Mouse (Mus musculus) Muller cell, postnatal 12 days (primary cell): ENCODE results near the gene Thada.
"Not testable (repeated sequence)": the region's sequence is repeated elsewhere in the genome, so short reads cannot be mapped to it uniquely, and the experiment has no call there.

ENCODE experiments used
- DNase-seq: peaks from one replicate; pipeline ENCODE4 v3.0.0-alpha.2; 2015; ENCODE audit errors: inconsistent ontology term

Gene Thada

DNA sequence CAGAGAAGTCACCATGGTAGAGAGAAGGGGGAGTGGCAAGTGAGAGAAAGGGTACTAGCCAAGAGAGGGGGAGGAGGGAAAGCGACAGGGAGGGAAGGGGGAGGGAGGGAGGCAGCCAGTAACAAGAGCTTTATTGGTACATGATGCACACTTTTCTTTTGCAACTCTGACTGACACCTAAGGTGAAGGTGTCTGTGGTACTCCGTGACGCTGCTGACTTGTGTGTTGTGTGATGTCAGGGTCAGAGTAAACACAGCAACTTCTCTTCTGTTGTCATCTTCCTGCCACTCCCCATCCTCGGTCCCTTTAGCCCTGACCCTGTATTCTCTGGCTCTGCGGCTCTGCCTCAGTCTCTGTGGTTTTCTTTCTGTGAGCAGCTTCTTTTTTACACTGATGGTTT is 239.8 kb downstream of the Thada start:
- no peak for DNase-seq

DNA sequence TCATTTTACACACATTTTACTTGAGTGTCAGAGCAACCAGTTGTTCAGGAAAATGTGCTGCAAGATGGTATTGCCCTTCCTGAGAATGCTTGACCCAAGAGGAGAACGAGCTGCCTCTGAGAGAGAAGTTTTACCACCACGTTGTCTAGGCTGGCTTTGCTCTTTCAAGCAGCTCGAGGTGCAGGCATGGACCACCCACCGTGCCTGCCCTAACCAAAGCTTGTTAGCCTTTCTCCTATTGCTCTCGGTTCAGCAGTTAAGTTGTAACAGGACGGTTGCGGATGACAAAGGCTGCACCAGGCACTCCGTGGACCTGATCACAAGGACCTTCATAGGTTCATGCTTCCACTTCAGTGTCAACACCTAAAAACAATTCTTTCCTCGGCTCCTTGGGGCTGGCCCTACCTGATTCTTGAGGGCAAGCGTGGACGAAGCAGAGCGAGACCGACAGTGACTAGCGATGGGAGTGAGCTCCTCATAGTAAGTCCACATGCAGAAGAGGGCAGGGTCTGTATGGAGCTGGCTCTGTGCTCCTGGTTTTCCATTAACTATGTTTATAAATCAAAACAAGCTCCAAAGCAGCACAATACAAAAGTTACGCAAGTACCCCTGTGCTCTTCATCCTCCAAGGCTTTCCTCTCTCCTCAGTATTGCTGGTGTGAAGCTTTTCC is 241.7 kb downstream of the Thada start:
- DNase-seq = no peak

DNA sequence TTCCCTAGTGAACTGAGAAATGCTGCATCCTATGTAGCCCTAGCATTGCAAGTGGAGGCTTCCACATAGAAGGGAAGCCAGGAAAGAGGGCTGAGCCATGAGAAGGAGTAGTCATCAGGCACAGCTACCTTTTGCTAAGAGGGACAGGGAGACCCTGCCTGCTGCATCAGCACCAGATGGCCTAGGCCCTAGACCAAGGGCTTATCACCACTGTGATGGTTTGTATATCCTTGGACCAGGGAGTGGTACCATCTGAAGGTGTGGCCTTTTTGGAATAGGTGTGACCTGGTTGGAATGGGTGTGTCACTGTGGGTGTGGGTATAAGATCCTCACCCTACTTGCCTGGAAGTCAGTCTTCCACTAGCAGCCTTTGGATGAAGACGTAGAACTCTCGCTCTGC is 247.2 kb downstream of the Thada start:
- DNase-seq = not testable (repeated sequence)

DNA sequence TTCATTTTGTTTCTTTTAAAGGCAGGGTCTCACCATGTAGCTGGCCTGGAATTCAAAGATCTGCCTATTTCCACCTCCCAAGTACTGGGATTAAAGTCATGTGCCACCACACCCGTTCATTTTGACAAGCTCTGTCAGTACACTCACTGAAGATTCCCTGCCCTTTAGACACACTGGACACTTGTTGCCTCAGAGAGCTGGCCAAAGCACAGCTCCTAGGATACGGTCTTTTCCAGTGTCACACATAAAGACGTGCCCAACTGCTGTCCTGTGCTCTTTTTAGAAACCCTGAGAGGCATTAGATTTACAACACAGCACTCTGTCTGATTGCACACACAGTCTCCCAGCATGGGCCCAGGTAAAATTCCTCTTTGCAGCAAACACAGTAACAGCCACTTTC is 248.3 kb downstream of the Thada start:
- no peak for DNase-seq

DNA sequence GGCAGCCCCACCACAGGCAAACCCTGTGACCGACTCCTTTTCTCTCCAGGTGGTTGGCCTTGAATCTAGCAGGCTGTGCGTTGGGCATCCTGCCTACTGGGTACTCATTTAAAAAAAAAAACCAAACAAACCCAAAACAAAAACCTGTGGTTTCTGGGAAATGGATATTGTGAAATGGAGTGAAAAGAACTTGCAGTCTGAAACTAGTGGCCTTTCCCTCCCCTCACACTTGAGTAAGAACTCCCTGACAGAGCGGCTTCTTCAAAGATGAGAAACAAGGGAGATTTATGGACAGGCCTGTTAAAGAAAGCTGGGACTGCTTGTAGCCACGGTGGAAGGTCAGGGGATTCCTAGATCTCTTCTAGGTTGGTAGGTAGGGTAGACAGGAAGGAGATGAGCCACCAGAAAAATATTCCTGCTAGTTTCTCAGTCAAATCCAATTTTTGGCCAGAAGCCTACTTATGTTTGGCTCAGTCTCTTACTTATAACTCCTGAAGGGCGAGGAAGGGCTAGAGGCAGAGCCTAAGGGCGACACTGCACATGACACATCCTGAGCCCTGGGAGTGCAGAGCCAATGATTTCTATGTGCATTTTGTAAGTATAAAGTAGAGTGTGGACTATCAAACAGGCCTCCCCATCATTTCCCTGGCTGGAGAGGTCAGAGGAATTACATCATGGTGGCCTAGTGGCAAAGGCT is 250.6 kb downstream of the Thada start:
- DNase-seq = peak; percentile 66

DNA sequence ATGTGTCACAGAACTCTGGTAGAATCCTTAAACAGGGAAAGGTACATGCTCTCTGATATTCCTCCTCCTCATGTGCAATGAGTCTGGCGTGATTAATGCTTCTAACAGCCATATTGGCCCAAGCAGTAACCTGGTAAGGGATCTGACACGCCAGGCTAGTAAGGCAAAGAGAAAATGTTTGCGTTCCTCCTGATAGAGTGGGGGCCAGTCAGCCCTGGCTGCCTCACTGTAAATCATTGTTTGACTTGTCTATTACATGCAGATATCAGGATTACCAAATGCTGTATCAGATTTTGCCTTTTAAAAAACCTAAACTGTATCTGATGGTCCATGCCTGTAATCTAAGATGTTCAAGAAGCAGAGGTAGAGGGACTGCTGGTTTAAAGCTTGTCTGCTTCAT is 252.5 kb downstream of the Thada start:
- no peak for DNase-seq

DNA sequence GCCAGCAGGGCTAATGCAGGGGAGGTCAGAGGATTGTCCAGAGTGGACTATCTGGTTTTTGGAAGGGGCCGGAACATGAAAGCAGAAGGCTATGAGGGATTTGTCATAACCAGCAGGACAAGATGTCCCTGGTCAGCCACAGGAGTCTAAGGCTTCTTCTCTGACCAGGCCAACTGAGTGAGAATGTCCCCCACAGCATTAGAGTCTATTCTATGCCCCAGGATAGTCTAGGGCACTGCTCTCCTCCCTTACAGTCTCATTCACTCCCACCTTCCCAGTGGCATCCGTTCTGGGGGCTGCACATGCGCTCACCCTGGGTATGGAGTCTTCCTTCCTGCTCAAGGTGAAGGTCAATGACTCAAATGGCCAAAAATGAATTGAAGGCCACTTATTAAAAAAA is 258.4 kb downstream of the Thada start:
- no peak for DNase-seq

DNA sequence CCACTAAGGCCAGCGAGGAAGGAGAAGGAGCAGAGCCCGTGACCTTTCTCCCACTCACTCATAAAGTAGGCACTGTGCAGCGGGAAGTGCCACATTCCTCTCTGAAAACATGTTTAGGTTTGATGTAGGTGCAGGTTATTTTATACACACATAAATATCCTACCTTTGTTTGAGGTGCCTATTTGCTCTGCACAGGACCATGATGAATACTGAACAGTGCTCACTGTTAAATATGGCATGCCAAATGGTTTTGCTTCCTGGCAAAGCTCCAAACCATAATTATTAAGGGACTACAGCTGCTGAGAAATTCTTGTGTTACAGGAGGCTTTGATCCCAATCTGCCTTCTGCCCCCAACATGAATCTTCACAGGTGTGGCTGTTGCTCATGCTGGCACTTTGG is 259.8 kb downstream of the Thada start:
- DNase-seq = no peak

DNA sequence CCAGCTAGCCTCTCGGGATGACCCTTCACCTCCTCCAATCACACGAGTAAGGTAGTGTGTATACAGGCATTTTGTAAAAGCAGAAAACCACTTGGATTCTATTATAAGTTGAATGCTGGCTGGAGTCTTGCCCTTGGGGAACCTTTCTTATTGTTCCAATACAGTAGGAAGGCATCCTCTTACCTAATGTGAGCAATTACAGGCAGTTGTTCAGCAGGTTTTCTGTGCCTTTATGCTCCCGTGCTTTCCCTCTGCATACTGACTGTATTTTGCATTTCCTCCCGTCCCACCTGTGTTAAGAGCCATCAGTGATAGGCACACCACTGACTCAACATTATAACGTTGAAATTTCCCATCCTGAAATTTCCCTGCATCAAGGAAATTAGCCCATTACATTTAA is 261.0 kb downstream of the Thada start:
- no peak for DNase-seq

DNA sequence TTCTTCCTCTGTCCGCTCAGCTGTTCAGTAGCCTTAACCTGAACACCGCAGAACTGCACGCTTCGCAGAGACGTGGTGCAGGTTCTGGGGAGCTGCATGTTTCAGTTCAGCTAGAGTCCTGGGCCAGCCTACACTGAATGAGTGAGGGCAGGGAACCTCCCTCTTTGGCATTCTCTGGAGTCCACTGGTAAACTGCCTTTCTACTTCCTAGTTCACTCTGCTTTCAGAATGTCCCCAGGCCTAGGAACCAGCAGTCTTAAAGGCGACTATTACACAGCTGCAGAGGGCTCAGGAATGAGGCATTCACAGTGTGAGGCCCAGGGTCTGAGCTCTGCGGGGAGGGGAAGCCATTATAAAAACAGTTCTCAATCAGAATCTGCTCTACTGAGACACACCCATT is 262.7 kb downstream of the Thada start:
- DNase-seq = no peak

DNA sequence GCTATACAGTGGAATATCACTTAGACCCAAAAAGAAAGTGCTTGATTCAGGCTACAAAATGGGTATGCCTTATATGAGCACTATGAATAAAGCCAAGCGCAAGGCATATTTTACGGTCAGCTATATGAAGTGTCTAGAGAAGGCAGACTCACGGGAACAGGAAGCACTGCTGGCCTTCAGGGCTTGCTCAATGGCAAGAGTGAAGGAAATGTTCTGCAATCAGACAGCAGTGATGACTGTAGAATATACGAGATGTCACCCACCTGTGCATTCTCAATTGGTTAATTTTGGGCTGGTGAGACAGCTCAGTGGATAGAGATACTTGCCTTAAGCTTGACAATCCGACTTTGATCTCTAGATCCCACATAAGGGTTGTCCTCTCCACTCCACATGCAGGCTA is 264.8 kb downstream of the Thada start:
- DNase-seq = no peak

DNA sequence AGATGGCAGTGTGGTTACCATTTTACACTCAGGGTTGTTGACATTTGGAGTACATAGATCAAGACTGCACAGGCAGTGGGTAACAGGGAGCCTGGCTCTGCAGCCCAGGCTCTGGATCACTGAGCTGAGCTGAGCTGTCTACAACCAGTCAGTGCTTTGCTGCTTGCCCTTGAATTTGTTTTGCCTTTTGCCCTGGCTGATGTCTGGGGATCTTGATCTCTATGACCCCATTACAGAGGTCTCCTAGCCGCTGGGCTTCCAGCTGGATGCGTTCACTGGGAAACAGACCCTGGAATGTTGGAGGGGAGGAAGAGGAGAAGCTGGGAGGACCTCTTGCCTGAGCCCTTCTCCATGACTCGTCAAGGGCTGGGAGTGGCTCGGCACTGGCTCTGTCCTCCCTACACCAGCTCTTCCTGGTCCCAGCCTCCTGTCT is 268.1 kb downstream of the Thada start:
- no peak for DNase-seq

DNA sequence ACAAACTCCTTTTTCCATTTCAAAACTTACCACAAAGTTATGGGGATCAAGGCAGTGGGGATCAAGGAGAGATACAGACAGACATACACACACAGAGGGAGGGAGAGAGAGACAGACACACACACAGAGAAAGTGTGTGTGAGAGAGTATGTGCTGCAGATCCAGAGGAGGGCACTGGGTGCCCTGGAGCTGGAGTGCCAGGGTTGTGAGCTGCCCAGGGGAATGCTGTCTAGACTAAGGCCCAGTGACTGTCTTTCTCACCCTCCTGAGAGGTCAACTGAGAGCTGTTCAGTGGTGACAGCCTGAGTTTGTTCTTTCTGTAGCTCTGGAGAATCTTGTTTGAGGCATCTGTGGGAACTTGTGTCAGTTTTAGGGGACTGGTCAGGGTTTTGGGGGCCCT is 269.7 kb downstream of the Thada start:
- DNase-seq = no peak

DNA sequence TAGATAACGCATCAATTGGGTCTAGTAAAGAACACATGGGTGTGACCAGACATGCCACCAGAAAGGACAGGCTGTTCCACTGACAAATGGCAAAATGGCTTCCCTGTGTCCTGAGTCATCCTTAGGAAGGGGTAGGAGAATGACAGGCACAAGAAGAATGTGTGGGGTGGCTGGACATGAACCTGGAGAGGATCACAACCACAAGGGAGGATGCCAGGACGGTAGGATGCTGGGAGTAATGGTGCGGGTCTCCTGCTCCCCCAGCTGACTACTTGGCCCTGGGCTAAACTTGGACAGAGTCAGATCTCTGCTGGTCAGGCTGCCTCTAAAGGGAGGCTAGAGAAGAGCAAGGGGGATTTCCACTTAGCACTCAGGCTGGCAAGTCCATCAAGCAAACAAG is 270.2 kb downstream of the Thada start:
- DNase-seq = peak; percentile 74

DNA sequence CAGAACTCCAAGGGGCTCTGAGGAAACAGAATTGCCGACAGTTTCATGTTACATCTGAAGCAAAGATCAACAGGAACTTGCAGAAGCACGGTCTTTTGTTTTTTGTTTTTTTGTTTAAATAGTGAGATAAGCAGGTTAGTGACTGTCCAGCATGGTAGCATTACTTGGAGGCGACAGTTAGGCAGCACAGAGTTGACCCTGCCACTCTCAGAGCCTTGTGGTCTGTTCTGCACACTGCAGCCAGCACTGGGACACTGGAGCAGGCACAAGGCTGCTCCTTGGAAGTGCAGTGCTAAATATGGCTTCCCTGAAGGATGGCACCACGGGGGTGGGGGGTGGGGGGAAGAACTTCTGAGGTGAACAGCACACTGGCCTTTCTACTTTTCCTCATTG is 271.0 kb downstream of the Thada start:
- DNase-seq = no peak

DNA sequence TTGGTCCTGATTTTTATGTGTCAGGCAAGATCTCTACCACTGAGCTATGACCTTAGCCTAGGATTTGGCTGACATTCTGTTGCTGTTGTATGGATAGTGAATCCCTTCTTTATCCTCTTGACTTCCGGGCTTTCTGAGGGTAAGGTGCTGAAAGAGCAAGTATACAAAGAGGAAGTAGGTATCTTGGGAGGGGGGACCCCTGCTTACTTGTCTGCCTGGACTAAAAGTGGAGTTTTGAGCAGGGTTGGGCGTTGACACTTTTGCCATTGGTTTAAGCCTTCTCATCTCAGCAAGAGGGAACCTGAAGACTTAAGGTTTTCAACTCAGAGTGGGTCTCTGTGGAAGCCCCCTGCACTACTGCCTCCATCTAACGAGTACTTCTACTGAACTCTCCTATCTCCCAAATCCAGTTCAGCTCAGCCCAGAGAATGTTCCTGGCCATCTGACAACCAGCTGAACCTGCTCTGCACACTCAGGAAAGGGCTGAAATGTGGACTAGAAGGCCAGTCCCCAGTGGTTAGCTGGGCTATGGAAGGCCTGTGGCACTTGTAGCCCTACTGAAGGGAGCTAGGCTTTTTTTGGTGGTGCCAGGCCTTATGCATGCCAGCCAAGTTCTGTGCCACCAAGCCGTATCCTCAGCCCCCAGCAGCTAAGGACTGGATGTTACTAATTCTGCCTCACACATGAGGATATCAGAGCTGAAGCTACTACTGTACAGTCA is 271.6 kb downstream of the Thada start:
- DNase-seq = no peak

DNA sequence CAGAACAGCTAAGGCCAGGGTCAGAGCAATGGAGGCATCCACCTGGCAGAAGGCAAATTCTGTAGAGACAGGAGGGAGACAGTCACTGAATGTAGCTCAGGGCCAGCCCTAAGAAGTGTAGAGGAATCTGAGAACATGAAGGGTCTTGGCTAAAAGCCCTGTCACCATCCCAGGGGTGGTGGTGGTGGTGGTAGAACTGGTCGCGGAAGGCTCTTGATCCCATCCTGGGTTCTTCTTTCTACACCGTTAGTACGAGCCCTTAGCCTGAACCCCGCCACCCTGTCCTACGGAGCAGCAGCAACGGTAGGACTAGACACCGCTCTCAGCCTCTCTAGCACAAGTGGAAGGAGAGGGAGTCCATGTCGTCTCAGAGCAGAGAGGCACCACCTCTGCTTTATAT is 272.6 kb downstream of the Thada start:
- no peak for DNase-seq

DNA sequence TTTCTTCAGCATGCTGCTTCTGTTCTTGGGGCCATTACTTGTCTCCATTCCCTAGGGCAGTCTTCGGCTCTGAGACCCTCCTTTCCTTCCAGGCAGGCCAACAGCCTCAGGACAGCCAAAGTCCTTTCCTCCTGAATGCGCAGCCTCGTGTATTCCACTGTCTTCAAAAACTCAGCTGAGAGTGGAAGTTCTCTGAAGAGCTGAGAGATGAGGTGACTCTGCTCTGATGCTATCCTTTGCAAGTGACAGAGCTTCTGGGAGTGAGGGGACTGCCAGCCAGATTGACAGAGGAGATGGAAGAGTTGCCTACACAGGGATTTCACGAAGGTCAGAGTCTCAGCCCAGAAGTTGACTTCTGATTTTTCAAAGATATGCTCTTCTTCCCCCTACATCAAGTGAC is 274.1 kb downstream of the Thada start:
- DNase-seq = no peak

DNA sequence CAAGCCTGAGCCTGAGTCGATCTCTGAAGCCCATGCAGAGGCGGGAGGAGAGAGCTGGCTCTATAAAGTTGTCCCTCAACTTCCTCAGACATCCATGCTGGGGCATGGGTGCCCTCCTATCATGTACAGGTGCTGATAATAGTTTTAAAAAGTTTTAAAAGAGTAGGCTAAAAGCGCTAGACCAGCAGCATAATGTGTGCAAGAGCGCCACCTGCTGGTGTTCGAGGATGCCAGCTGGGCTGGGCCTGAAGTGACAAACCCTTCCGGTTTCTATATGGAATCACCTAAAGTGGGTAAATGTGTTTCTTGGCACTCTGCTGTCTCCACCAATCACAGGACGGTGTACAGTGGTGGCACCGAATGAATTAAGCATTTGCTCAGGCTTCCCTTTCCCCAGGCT is 275.1 kb downstream of the Thada start:
- peak; percentile 49 for DNase-seq

DNA sequence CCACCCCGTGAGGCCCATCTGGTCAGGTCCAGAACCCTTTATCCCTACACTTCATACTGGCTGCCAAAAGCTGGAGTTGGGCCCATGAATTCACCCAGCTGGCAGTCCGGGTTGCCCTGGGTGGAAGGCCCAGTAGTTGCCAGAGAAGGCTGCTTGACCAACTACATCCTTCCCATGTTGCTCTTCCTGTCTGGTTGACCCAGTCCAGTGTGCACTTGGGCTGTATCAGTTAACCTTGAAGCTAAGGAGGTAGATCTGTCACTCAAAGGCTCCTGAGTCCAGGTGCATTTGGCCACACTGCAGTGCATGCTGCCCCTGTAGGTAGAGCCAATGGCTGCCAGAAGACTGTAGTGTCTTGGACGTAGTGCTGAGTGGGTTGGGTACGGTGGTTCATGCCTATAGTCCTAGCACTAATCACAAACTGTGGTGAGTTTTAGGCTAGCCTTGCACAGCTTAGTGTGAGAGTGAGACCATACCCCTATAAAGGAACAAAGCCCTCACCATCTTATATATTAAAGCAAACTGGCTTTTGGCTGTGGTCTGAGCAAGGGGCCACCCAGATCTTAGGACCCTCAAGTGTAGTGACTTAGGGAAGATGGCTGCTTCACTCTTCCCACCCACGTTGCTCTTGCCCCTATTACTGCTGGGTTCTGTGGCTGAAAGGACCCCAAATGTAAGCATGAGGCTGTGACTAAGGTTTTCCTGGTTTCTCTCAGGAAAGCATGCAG is 276.7 kb downstream of the Thada start:
- no peak for DNase-seq

DNA sequence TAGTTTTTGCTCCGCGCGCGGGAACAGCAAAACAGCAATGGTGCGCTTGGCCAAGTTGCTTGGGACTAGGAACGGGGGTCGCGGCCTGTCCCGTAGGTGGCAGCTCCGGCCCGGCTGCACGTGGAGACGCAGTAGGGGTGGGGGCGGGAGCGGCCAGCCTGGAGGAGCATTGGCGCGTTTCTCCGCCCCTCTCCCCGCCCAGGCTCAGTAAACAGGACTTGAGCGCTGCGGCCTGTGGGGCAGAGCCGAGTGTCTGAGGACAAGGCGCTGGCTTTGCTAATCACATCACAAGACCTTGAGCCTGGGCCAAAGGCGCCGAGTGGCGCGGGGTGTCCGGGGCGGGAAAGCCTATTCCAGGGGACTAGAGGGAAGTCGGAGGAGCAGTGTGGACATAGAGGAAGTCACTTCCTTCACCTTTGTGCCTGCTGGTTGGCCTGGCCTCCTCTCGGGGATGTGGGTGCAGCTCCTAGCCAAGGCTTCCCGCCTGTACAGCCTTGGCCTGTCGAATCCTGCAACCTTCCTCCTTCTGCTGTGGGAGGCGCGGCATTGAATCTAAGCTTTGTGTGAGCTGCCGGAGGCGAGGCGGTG is 277.5 kb downstream of the Thada start:
- DNase-seq = peak; percentile 96
